Mouse (Mus musculus): ENCODE results near the gene Wdsub1. TPM values are rescaled to one million over a fixed set of nuclear protein-coding genes. Genes with fewer than 3 reads are reported as not detected.

Gene Wdsub1
- total RNA-seq, 2 experiments from 2014 or later: 21.3 to 21.5 TPM

- DNase-seq (ENCODE audit: low spot score): no peak
- intact Hi-C loops (cut with DNase I): no loop called here
These were observed 69.8 kb downstream of the Wdsub1 start for GRCm38 (mm10) chr2:59812641-59813040.

- intact Hi-C loops (cut with DNase I): no loop called here
- DNase-seq (ENCODE audit: low spot score): no peak
These were observed 71.1 kb downstream of the Wdsub1 start for GRCm38 (mm10) chr2:59811247-59811646.

GRCm38 (mm10) chr2:59810039-59810438, 72.4 kb downstream of the Wdsub1 start:
- intact Hi-C loops (cut with DNase I): no loop called here
- no peak for DNase-seq (ENCODE audit: low spot score)

- DNase-seq (ENCODE audit: low spot score): no peak
- intact Hi-C loops (cut with DNase I): no loop called here
These were observed 73.8 kb downstream of the Wdsub1 start for GRCm38 (mm10) chr2:59808608-59809007.

- DNase-seq (ENCODE audit: low spot score): no peak
- intact Hi-C loops (cut with DNase I): no loop called here
These were observed 76.4 kb downstream of the Wdsub1 start for GRCm38 (mm10) chr2:59806038-59806437.

- no peak for DNase-seq (ENCODE audit: low spot score)
- intact Hi-C loops (cut with DNase I): no loop called here
These were observed 76.8 kb downstream of the Wdsub1 start for GRCm38 (mm10) chr2:59805595-59805994.

- intact Hi-C loops (cut with DNase I): no loop called here
- no peak for DNase-seq (ENCODE audit: low spot score)
These were observed 79.5 kb downstream of the Wdsub1 start for GRCm38 (mm10) chr2:59802722-59803387.
